Mouse (Mus musculus) mouse trophoblast stem cell (cell line): ENCODE measurements around the gene Cgnl1.

ENCODE experiments used
- in situ Hi-C, 2 experiments: fragments of 300-500 bp; cut with MseI, MboI; formaldehyde crosslinking; loops; 2 replicates in 1 of 2; 3 replicates in 1 of 2; pipeline ENCODE4 v1.15.1; 2025

Cgnl1 gene

DNA sequence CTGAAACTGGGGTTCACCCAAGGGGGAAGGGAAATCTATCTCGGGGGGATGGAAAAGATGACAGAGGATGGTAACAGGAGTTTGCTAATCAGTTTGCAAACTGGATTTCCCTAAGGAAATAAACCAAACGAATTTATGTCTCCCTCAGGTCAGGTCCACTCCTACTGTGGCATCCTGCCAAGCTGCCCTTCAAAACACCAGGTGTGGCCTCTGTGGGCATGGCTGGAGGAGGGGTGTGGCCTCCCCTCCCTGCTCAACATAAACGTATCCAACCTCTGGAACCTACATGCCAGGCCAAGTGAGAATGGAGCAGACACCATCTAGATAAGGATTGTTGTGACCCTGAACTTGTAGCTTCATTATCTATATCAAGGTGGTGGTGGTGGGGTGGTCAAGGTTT is 185.0 kb downstream of the Cgnl1 start:
- in situ Hi-C loops = no loop called here

DNA sequence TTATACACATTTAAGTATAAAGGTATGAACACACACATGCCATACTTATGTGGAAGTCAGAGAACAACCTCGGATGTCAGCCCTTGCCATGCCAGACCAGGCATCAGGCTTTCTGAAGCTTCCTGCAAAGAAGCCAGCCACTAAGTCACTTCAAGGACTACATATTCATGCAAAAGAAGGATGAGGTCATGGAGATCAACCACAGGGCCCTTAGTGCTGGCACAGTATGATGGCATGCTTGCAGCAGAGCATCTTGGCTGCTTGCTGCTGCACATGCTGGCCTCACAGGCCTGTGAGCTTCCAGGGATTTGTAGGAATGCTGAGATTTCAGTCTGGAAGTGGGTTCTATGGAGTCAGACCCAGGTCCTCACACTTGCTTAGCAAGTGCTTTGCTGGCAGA is 188.6 kb downstream of the Cgnl1 start:
- in situ Hi-C loops = no loop called here

DNA sequence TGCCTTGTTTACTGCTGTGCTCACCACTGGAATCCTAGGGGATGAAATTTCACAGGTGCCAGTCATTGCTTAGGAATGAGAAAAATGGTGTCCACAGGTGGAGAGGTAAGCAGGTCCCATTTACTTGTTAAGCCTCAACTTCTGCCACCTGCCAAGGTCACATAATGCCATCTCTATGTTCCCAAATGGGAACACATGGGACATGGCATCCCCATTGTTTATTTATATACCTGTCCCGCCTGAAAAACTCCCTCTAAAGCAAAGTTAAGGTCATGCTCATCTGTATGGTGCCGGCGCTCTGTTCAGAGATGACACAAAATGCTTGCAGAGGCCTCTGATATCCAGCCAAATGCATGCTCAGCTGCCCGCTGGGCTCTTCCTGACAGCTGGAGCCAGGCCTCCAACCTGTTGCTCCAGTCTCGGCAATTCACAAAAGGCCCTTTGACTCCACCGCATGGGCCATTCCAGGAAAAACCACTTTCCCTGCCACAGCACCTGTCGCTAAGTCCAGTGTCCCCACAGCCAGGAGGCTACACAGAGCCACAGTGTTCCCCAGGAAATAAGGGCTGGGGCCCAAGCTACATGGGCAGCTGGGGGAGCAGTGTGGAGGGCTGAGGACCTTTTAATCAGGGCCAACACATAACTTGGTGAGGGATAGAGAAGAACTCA is 192.4 kb downstream of the Cgnl1 start:
- in situ Hi-C loops = no loop called here
